Mouse (Mus musculus): ENCODE measurements at regions not wholly inside any gene's neighbourhood (a gene's known extent, or its start where the extent isn't known, plus 50 kb on each side); places are given as distances from the start of the nearest gene placed in this dataset.
A peak's percentile ranks its signal among the peaks of the same experiment; 100 is the strongest.

DNA sequence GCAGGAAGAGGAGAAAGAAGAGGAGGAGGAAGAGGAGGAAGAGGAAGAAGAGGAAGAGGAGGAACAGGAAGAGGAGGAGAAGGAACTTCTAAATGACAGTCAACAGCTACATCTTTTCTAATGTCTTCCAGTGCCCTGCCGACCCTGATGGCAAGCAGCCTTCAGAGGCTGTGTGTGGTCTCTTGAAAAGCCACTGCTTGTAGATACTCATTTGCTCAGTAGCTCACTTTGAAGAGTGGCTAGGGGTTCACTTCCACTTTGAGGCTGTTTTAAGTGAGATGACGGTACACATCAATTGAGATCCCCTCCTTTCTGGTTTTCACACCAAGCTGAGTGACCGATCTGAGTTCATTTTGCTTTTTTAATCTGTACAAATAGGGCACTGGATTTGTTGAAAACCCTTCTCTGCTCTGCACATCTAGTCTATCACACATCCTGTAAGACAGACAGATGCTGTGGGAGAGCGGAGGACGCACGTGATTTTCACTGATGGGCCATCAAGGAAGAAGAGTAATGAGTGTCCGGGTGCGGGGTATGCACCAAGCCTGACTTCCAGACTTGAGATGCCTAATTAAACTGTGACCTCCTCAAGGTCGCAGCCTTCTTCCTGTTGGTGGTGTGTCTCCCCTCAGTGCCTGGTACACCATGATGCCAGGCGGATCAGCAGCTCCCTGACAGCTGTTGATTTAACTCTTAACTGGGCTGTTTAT lies 239.0 kb downstream of the Mtx2 start:
- DNase-seq: no peak

DNA sequence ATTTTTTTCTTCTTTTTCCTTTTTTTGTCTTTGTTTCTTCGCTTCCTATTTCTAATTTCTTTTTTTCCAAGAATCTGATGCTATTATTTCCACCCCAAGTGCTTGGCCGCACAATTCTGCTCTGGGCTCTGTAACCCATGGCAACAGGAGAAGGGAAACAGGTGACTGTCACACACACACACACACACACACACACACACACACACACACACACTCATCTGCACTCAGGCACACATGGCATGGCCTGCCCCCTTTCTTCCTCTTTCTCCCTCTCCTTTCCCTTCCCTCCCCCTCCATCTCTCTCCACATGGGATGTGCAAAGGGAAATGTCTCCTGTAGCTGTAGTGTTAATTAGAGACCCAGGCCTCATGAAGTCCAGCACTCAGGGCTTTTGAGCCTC lies 239.7 kb downstream of the Mtx2 start:
- DNase-seq: no peak

DNA sequence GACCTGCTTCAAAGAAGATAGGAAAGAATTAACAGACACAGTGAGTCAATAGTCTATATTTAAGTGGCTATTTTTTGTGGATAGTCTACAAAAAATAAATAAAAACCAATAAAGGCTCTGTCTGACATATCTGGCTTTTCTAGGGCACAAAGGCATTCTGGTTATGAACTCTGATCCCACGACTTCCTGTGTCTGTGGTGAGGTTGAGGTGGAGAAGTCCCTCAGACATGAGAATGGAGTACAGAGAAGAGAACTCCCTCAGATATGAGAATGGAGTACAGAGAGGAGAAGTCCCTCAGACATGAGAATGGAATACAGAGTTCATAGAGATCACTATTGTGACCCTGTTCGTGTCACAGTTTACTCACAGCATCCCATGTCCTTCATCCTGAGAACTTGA lies 243.7 kb downstream of the Mtx2 start:
- DNase-seq: peak; percentile 37

DNA sequence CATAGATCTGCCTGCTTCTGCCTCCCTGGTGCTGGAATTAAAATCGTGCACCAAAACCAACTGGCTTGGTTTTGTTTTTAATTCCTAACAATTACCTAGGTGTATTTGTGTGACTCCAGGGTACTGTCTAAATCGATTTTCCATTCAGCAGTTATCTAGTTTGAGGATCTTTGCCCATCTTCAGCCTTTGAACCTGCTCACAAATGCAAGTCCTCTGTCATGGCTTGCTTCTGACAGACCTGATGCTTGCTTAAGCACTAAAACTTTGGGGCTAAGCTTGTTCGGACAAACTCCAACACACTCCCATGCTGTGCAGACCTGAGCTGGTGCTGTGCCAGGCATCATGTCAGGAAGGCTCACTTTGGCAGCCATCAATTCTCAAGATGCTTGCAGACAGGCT lies 246.4 kb downstream of the Mtx2 start:
- no peak for DNase-seq

DNA sequence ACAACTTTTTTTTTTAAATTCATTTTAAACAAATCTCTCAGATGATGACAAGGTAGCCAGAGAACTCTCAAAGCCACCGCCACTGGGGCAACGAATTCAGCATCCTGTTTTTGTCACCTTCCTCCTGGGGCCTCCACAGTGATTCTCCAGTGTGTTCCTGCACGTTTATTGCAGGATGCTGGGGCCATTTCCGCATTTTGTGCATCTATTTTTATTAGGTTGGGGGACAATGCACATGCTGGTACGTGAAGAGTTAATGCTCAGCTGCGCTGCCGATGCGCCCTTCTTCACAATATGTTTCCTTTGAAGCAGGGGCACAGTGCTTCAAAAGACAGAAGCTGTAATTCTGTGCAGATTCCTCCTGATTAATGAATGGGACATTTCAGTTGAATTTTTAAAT lies 246.9 kb downstream of the Mtx2 start:
- peak; percentile 34 for DNase-seq

DNA sequence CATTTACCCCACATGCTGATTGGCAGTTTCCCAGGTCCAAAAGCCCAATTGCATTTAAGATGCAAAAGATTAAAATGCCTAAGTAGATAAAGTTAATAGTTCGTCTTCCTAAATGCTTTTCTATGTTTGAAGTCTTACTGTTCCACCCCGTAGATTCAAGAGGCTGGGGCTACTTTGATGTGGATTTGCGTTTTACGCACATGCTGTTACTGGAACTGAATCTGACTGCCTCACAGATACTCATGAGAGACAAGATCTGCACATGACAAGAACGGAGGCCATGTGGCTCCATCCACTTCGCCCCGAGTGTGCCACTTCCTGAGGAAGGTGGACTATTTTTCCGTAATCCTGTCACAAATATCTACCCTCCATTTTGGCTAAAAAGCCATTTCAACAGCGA lies 247.6 kb downstream of the Mtx2 start:
- DNase-seq: peak; percentile 67

DNA sequence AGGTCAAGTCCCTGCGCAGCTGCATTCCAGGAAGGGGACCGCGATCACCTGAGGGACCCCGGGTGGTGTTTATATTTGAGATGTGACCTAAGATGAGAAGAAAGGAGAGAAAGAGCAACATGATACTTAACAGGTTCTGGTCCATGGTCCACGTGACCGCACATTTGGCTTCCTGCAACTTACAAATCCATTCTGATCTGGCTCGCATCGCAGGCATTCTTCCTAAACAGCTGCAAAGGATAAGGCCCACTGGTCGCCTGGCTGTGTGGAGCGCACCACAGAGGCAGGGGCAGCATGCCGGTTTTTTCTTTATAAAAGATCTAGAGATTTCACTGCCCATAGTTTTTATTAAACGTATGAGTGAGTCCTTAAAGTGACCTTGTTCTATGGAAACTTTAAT lies 261.6 kb downstream of the Mtx2 start:
- no peak for DNase-seq

DNA sequence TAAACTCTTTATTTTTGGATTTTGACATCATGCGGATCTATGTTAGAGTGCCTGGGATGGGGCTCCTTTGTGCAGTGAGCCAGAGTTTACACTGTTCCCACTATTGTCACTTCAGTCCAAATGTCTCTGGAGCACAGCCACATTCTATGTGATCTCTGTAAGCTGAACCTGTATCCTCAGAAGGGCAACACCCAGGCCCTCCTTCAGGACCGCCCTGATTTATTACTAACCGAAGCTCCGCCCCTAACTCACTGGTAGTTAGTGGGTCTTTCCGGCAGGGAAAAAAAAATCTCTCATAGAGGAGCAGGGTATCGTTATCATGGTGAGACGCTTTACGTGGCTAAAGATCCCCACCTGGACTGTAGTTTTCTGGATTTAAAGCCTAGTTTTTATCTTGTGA lies 263.6 kb downstream of the Mtx2 start:
- no peak for DNase-seq

DNA sequence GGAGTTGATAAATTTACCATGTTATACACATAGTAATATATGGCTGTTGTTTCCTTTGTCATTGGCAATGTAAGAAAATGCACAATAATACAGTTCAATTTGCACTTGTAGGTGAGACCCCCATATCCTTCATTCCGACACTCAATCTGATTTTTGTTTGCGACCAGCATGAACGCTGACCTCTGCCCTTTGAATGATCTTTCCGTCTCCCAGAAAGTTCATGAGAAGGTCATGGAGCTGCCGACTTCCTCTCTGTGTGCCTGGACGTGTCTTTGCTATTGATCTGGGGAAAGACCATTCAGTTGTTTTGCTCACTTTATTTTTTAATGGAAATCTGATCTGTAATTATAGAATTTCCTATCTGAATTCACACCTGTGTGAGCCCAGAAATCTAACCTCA lies 264.0 kb downstream of the Mtx2 start:
- DNase-seq: no peak

DNA sequence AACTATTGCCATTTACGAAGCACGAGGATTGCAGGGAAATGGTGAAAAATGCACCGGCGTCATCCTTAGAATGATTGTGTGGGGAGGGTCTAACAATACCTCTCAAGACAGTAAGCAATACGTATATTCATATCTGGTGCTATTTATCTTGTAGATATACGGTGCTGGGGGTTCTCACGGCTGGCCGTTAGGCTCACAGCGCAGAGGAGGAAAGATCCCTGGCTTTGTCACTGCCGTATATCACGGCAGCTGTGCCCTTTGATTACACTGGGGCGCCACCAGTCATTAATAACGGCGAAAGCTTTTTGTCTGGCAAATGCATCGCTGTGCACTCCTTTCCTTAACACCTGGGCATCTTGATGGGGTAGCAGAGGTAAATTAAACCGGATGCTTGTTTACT lies 264.8 kb downstream of the Mtx2 start:
- DNase-seq: no peak

DNA sequence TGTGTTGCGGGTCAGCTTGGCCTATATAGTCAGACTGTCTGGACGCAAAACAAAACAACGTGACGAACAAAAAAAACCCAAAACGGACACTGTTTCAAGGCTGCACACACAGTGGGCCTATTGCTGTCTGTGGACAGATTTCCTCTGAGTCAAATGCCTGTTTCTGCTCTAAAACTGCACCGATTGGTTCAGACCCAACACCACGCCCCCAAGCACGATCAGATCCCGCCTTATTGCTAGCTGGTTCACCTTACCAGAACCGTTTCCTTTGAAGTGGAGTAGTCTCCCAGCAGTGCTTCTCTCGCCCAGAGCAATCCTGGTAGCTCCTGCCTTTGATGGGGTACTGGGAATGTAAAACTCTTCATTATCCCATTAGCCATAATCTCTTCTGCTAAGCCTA lies 275.9 kb downstream of the Mtx2 start:
- DNase-seq: peak; percentile 29

DNA sequence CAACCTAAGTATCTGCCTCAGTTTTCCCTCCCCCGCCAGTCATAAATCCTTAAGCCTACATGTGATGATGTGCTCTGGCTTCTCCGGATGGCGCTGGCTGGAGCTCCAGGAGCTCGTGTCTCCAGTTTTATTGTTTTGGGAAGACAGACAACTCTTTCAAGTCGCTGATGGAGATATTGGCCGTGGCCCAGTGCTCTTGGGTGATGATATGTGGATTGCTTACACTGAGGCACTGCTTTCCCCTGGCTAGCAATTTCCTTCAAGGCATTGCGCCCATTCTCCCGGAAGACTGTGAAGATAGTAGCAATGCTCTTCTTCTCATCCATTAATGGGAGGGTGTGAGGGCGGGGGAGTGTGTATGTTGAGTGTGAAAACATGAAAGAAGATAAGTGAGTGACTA lies 287.1 kb downstream of the Mtx2 start:
- no peak for DNase-seq

DNA sequence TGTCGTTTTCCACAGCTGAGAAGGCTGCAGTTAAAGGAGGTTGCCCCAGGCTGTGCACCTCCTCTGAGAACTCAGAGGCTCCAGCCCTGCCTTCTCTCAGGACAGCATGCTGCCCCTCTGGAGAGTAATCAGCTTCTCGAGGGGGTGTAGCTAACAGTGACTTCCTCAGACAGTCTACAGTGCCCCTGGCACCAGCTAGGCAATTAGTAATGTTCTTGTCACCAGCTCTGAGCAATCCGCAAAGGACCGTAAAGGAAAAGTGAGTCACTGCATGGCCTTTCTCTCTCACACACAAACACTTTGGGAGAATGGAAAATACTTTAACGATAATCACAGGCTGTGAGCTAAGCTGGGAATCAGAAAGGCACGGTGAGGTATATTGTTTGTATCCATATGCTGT lies 288.8 kb downstream of the Mtx2 start:
- DNase-seq: no peak

DNA sequence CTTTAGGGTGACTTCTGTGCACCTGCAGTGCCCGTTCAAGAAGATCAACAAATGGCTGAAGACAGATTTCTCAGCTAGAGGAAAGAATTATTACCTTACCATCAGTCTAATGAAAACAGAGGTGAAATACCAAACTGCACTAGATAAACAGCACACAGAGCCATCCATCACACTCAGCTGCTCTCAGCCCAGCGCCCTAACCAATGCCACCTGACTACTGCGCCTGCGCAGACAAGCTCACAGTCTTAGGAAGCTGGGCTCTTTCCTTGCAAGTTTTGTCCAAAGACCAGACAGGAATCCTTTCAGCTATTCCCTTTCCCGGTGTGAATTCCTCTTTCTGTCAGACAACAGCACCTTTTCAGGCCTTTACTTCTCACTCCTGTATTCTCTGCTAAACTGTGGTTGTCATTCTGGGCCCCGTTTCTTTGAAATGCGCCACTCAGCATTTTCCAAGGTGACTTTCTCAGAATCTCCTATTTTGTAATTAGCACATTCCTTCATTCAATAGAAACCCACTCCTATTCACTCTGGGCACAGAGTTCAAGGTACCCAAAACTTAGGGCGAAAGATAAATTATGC lies 292.8 kb downstream of the Mtx2 start:
- no peak for DNase-seq

DNA sequence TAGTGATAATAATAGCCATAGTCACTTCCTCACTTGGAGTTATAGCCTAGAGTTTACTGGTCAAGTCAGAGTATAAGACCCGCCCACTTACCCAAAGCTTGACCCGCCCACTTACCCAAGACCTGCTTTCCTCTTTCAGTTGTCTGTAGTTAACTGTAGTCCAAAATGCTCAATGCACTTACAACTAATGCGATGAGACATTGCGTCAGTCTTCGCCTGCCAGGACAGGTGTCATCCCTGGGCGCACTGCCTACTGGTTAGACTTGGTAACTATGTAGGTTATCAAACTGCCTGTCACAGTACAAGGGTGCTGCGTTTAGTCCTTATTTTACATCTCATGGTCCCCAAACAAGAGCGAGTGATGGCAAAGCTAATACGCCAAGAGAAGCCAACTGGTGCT lies 294.0 kb downstream of the Mtx2 start:
- DNase-seq: no peak

DNA sequence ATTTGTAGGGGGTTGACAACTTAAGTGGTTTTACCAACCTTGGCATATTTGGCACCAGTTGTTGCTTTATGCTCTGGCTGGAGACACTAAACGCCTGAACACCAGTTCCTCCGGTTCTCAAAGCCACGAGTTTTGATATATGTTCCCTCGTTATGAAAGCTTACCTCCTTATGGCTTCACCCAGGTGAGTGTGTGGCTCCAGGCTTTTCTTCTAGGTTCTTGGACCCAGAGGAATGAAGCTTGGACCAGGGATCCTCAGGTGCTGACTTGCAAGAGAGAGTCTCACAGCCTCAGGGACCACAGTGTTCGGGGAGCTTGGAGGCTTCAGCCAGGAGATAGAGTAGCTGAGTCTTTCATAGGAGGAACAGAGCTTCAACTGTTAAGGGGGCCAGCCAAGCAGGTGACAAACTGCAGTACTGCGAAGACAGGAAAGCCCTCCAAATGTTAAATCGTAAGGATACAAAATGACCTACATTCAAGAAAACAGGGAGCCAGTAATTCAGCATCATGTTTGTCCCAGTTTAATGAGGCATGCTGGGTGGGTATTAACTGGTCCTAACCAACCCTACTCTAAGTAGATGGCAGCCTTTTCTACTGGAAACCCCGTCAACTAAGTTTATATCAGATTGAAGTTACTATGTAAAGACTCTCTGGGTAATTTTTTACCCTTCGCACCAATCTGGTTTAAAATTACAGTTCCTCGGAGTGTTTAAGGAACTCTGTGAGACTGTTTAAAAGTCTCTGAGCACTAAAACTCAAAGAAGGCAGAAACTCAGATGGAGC lies 307.9 kb downstream of the Mtx2 start:
- no peak for DNase-seq

DNA sequence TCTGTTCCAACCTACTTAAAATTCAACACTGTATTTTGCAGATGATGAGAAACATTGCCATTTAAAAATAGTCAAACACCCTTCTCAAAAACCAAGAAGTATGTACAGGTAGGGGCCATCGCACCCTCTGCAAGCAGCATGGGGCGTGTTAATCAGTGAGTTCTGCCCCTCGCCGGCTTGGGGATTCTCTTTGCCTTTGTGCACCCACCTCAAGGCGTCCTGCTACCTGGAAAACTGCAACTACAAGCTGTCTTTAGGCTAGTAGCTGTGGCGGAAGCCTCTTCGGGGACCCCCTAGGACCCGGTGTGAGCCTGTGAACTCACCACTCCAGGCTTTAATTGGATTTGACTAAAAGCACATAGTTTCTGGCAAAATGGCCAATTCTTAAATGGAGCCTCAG lies 311.0 kb downstream of the Mtx2 start:
- no peak for DNase-seq

DNA sequence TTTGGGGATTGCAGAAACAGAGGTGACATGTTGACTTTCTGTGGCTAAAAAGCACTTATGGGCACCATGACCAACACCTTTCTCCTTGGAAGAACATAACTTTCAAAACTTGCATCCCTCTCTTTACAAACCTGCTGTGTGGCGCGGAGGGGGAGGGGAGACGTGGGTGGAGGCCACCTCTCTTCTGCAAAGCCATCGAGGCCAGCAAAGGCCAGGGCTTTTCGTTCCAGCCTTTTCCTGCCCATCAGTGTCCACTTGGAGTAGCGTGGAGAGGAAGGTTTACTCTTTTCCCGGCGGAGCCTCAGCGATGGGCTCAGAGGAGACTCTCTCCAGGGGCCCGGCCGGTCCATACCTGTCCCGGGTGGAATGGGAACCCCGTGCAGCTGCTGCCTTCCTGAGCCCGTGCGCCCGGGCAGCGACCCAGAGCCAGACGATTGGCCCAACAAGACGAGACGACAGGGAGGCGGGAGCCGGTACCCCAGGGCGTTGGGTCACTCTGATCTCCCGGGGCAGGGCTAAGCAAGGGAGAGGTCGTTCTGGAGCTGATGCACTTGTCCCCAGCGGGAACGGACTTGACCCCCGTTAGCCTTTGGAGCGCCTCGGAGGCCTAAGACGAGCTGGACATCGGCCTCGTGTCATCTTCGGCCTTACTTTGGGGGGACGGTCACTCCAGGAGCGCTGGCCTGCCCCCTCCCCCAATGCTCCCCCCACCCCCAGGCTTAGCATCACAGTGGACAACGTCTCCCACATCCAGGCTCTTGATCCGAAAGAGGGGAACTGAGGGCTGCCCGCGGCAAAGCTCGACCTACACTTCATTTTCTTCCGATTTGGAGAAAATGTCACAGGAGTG lies 311.8 kb downstream of the Mtx2 start:
- no peak for DNase-seq

DNA sequence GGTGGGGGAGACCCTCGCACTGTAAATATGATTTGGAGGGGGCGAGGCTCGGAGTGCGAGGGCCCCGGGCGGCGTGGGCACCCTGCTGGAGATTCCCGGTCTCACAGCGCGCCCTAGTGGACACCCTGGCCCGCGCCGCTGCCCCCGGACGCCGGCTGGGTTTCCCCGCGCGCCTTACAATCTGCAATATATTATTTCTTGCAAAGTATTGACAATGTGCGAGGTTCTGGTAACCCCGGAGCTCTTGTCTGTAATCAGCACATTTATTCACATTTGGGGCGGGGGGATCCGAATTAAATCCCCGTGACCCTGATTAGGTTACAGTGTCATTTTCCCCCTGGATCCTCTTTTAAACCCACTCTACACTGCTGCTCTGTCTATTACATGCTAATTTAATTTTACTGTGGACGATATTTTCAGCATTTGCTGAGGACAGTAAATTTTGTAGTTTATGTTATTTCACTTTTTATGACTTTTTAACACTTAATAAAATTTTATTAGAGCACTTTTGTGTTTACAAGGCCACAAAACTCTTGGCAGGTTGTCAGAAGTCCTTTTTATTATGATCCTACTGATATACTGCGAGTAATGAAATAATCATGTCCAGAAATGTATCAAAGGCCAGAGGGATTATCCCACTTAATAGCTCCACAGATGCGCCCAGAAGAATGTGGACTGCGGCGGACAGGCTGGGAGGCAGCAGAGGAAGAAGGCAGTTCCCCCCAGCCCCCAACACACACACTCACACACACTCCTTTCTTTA lies 312.6 kb downstream of the Mtx2 start:
- peak; percentile 70 for DNase-seq

DNA sequence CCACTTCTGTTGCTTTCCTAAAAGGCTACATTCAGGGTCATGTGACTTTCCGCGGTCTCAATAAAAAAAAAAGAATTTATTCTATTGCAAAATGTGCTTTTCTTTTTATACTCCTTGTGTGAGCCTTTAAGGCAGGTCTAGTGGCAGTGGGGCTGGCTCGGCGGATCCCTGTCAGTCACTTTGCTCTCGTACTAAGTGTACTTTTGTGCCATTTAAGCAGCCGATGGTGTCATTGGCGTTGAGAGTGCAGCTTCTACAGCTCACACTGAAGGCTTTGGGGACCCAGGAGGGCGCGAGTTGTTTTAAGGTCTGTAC lies 313.1 kb downstream of the Mtx2 start:
- no peak for DNase-seq

DNA sequence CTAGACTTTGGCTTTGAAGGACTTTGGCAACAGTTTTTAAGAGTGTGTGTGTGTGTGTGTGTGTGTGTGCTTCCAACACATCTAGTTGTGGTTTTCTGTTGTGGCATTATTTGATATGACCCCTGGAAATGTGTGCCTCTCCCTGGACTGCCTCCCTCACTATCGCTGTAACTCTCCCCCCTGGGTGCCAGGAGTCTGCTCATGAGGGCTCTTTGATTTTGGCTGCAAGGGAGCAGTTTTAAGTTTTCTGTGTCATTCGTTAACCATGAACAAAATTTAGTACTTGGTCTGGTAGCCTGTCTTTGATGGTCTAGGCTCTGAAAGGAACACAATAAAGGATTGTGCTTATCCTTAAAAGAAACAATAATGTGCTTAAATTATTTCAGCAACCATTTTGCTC lies 313.9 kb downstream of the Mtx2 start:
- no peak for DNase-seq

DNA sequence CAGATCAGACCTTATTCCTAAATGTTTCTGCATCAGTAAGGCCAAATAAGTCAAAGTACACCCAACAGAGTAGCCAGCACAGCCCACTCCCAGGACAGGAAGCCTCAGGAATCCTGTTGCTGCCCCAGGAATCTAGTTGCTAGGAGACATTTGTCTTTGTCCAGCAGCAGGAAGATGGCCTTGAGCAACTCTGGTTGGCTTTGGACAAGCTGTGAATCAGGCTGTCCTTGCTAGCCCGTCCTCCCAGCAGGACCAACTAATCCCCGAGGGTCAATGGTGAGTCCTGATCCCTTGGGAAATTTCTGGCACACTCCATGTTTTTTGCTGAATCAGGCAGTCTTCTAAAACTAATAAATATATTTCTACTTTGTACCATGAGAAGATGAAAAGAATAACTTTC lies 317.1 kb downstream of the Mtx2 start:
- DNase-seq: no peak

DNA sequence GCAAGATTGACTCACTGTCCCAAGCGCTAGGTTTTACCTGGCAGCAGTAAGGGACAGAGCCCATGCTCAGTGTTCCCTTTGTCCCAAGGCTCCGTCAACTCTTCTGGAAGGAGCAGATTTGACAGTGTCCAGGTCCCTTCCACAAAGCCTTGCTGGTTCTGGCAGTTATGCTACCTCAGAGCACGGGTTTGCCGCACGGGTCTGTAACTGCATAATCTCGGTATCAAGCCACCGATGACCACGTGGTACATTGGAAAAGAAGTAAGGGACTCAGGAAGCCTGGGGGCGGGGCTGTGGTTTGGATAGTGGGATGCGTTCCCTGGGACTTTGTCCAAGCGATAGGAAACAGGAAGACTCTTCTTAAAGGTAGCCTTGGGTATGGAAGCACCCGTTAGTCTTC lies 319.3 kb downstream of the Mtx2 start:
- DNase-seq: no peak
